Mouse (Mus musculus): ENCODE results near the gene Gm38431. TPM values are rescaled to one million over a fixed set of nuclear protein-coding genes. Genes with fewer than 3 reads are reported as not detected.
"Not testable (repeated sequence)": the region's sequence is repeated elsewhere in the genome, so short reads cannot be mapped to it uniquely, and the experiment has no call there.

Gene Gm38431
- polyA plus RNA-seq, 1 experiment from 2014 or later = 2.7 TPM

DNA sequence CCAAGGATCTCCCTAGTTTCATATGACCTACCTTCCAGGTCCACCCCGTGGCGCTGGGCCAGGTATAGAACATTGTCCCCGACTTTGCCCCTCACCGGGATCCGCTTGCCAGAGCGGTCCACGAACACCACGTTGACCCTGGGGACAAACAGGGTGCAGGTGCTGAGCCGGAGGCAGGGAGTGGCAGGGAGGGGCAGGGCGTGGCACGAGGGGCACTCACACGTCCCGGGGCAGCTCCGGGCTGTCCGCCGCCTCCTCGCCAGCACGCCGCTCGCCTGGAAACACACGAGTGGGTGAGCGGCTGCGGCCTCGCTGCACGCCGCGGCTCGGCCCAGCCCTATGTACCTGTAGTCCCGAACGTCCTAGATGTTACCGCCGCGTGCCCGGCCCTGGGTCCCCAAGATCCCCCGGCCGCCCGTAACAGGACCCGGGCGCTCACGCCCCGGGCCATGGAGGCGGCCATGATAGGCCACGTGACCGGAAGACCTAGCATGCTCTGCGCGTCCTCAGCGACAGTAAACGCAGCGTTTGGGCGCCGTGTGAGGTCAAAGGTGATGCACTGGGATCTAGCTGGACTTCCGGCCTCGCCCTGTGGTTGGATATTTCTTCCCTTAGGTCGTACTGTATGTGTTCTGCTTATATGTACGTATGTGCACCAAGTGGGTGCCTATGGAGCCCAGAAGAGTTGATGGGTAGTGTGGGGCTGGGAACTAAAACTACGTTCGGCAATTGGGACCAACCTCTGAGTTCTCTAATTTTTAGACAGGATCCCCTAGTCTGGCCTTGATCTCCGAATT is 18.6 kb downstream of the Gm38431 start, which contains the start of the genes Gm49373 and Fdx1l:
TSS of gene Gm49373 (minus strand) at position 53 of the 797 bp plus-strand sequence.
TSS of gene Fdx1l (minus strand) at position 571 of the 797 bp plus-strand sequence.
- peak within 1 kb of the TSS; percentile 91 for H3K9ac ChIP-seq (ENCODE audit: low read length)
- H3K4me2 ChIP-seq (ENCODE audit: low read depth) = peak within 1 kb of the TSS; percentile 85
- peak within 1 kb of the TSS; percentile 88 for H3K4me3 ChIP-seq (ENCODE audit: low read depth, low read length)
- no peaks in the 10 kb centered on the region for H3K9me3 ChIP-seq (ENCODE audit: control insufficient read depth, low read length)
- peak within 1 kb of the TSS; percentile 44; the same call in 1 of the 2 replicates for H3K27ac ChIP-seq (ENCODE audit: low read depth, low read length)
- peaks cover 4% of the 10 kb centered on the region; the same call in 1 of the 2 replicates for H3K4me1 ChIP-seq (ENCODE audit: control insufficient read depth, insufficient read depth, low read length)
- ATAC-seq (ENCODE audit: insufficient read depth, low FRiP score, low TSS enrichment) = peak; percentile 93
- peak; percentile 89 for DNase-seq (ENCODE audit: low spot score)
- H3K27me3 ChIP-seq (ENCODE audit: control insufficient read depth, insufficient read depth, low read length) = no peaks in the 10 kb centered on the region
- 3% methylated on average over 53 of the region's 58 CpGs for WGBS
- H3K36me3 ChIP-seq (ENCODE audit: control insufficient read depth, insufficient read depth, low read length) = peaks cover 19% of the 10 kb centered on the region

DNA sequence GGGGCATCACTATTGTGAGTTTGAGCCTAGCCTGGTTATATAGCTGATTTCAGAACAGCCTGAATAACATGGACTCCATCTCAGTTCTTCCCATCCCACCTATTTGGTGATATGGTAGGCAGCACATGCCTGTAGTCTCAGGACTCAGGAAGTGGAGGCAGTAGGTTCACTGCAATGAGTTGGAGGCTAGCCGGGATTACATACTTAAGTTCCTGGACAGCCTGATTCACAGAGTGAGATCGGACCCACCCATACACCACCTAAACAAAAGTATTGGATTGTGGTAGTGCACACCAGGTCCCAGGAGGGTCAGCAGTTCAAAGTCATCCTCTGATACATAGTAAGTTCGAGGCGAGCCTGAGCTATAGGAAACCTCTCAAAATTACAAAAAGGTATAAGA is 19.2 kb downstream of the Gm38431 start:
- Histone ChIP-seq H3K27me3 (ENCODE audit: control insufficient read depth, insufficient read depth, low read length) (no peaks in the 10 kb centered on the region), H3K4me1 (ENCODE audit: control insufficient read depth, insufficient read depth, low read length) (peaks cover 4% of the 10 kb centered on the region; the same call in 1 of the 2 replicates), H3K9ac (ENCODE audit: low read length) (peak overlapping the region; percentile 91), H3K4me3 (ENCODE audit: low read depth, low read length) (peak overlapping the region; percentile 88), H3K4me2 (ENCODE audit: low read depth) (peak overlapping the region; percentile 85), H3K27ac (ENCODE audit: low read depth, low read length) (no peak overlapping the region), H3K36me3 (ENCODE audit: control insufficient read depth, insufficient read depth, low read length) (peaks cover 18% of the 10 kb centered on the region), H3K9me3 (ENCODE audit: control insufficient read depth, low read length) (no peaks in the 10 kb centered on the region)
- DNase-seq (ENCODE audit: low spot score) (no peak), ATAC-seq (ENCODE audit: insufficient read depth, low FRiP score, low TSS enrichment) (no peak)
- WGBS = 21% methylated on average over 4 of the region's 4 CpGs

DNA sequence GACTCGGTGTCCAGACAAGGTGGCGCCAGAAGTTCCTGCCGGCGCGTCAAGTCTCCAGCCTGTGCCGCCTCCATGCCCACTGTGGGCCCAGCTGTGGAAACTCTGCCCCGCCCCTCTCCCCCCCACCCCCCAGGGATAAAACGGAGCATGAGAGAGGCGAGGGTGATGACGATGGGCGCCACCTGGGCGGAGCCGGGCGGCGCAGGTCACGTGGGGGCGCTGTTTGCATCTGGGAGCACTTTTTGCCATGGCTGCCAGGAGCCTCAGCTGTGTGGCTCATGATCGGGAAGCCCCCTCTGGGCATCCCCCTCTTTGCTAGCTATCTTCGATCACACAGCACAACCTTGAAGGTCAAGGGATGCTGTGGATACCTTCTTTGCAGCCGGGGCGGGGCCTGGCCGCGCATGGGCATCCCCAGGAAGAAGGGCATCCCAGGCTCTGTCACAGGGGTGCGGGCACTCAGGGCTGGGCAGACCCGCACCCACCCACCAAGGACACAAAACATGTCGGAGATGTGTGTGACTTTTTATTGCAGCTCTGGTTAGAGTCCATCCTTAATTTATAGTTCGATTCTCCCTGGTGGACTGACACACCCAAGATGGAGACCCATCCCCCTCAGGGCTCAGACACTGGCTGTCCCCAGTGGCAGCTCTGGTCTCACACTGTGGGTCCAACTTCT is 24.7 kb downstream of the Gm38431 start, which contains the start of gene Zglp1:
TSS of gene Zglp1 (minus strand) at position 88 of the 679 bp plus-strand sequence.
- Histone ChIP-seq H3K27me3 (ENCODE audit: control insufficient read depth, insufficient read depth, low read length) (no peaks in the 10 kb centered on the region), H3K4me2 (ENCODE audit: low read depth) (no peak within 1 kb of the TSS), H3K4me1 (ENCODE audit: control insufficient read depth, insufficient read depth, low read length) (no peaks in the 10 kb centered on the region), H3K4me3 (ENCODE audit: low read depth, low read length) (no peak within 1 kb of the TSS), H3K9me3 (ENCODE audit: control insufficient read depth, low read length) (no peaks in the 10 kb centered on the region), H3K27ac (ENCODE audit: low read depth, low read length) (no peak within 1 kb of the TSS), H3K9ac (ENCODE audit: low read length) (no peak within 1 kb of the TSS), H3K36me3 (ENCODE audit: control insufficient read depth, insufficient read depth, low read length) (no peaks in the 10 kb centered on the region)
- WGBS = 87% methylated on average over 27 of the region's 27 CpGs
- no peak for DNase-seq (ENCODE audit: low spot score)
- ATAC-seq (ENCODE audit: insufficient read depth, low FRiP score, low TSS enrichment) = no peak

DNA sequence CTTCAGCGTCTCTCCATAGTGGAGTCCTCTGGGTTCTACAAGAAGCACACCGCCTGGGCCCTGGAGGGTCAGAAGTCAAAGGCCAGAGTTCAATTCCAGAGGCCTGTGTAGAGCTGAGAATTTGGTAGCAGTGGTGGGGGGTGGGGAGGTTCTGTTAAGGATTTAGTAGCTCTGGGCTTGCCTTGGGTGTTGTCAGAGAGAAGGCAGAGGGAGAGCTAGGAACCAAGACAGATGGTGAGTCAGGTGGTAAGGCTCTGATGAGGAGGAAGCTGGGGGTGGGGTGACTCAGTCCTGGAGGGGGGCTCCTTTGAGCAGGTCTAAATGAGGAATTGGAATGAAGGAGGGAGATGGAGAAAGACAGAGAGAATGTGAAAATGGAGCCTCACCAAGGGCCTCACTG is 28.9 kb downstream of the Gm38431 start:
- Histone ChIP-seq H3K4me2 (ENCODE audit: low read depth) (no peak overlapping the region), H3K27me3 (ENCODE audit: control insufficient read depth, insufficient read depth, low read length) (no peaks in the 10 kb centered on the region), H3K27ac (ENCODE audit: low read depth, low read length) (no peak overlapping the region), H3K9ac (ENCODE audit: low read length) (no peak overlapping the region), H3K4me3 (ENCODE audit: low read depth, low read length) (no peak overlapping the region), H3K4me1 (ENCODE audit: control insufficient read depth, insufficient read depth, low read length) (no peaks in the 10 kb centered on the region), H3K36me3 (ENCODE audit: control insufficient read depth, insufficient read depth, low read length) (no peaks in the 10 kb centered on the region), H3K9me3 (ENCODE audit: control insufficient read depth, low read length) (no peaks in the 10 kb centered on the region)
- no peak for DNase-seq (ENCODE audit: low spot score)
- no peak for ATAC-seq (ENCODE audit: insufficient read depth, low FRiP score, low TSS enrichment)
- 82% methylated on average over 2 of the region's 2 CpGs for WGBS

DNA sequence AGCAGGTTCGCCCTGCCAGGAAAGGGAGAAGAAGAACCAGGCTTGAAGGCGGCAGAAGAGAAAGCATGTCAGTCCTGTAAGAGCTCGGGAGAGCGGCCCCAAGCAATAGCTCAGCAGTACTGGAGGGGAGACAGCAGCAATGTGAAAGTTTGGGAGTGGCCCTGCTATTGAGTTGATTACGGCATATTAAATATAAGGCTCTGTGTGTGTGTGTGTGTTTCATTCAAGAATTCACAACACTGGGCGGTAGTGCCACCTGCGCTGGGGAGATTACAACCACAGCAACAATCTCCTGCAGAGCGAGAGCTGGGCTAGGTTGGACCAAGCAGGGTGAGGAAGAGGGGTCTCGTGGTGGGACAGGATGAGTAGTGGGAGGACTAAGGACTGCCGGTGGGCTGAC is 40.2 kb downstream of the Gm38431 start:
- no peak for DNase-seq (ENCODE audit: low spot score)
- Histone ChIP-seq H3K27ac (ENCODE audit: low read depth, low read length) (no peak overlapping the region), H3K27me3 (ENCODE audit: control insufficient read depth, insufficient read depth, low read length) (no peaks in the 10 kb centered on the region), H3K9me3 (ENCODE audit: control insufficient read depth, low read length) (no peaks in the 10 kb centered on the region), H3K9ac (ENCODE audit: low read length) (no peak overlapping the region), H3K4me2 (ENCODE audit: low read depth) (no peak overlapping the region), H3K4me3 (ENCODE audit: low read depth, low read length) (no peak overlapping the region), H3K4me1 (ENCODE audit: control insufficient read depth, insufficient read depth, low read length) (no peaks in the 10 kb centered on the region), H3K36me3 (ENCODE audit: control insufficient read depth, insufficient read depth, low read length) (no peaks in the 10 kb centered on the region)
- no peak for ATAC-seq (ENCODE audit: insufficient read depth, low FRiP score, low TSS enrichment)
- WGBS = 75% methylated on average over 10 of the region's 10 CpGs

DNA sequence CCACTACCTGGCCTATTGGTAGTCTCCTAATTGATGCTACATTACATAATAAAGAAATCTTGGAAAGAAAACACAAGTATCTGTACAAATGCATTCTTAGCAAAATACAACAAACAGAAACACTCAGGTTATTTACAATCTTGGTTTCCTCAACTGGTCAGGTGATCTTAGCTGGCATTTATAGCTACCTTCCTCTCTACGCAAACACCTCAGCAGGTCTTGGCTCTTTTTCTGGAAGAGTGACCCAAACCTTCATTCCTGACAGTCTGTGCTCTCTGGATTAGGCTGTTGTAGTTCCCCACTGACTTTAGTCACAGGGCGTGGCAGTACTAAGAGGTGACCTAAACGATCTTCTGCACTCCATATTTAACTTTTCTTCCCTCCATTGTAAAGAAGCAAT is 46.6 kb downstream of the Gm38431 start:
- WGBS = 86% methylated on average over 3 of the region's 3 CpGs
- ATAC-seq (ENCODE audit: insufficient read depth, low FRiP score, low TSS enrichment) = no peak
- no peaks in the 10 kb centered on the region for H3K9me3 ChIP-seq (ENCODE audit: control insufficient read depth, low read length)
- 0 out of 2 replicates have a peak, but pooled peaks cover 1% of the 10 kb centered on the region for H3K27me3 ChIP-seq (ENCODE audit: control insufficient read depth, insufficient read depth, low read length)
- H3K4me2 ChIP-seq (ENCODE audit: low read depth) = no peak overlapping the region
- H3K4me3 ChIP-seq (ENCODE audit: low read depth, low read length) = no peak overlapping the region
- no peaks in the 10 kb centered on the region for H3K36me3 ChIP-seq (ENCODE audit: control insufficient read depth, insufficient read depth, low read length)
- H3K9ac ChIP-seq (ENCODE audit: low read length) = no peak overlapping the region
- H3K27ac ChIP-seq (ENCODE audit: low read depth, low read length) = no peak overlapping the region
- no peaks in the 10 kb centered on the region for H3K4me1 ChIP-seq (ENCODE audit: control insufficient read depth, insufficient read depth, low read length)
- no peak for DNase-seq (ENCODE audit: low spot score)

DNA sequence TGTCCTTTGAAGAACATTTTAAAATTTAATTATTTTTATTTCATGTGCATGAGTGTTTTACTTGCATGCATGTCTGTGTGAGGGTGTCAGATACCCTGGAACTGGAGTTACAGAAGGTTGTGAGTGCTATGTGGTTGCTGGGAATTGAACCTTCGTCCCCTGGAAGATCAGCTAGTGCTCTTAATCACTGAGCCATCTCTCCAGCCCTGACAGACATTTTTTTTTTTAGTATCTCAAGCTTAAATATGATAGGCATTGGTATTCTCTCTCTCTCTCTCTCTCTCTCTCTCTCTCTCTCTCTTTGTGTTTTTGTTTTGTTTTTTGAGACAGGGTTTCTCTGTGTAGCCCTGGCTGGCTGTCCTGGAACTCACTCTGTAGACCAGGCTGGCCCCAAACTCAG is 47.0 kb downstream of the Gm38431 start:
- WGBS = 64% methylated on average over 1 of the region's 1 CpGs
- not testable (repeated sequence) for H3K4me1 ChIP-seq (ENCODE audit: control insufficient read depth, insufficient read depth, low read length); H3K9ac ChIP-seq (ENCODE audit: low read length); ATAC-seq (ENCODE audit: insufficient read depth, low FRiP score, low TSS enrichment); H3K9me3 ChIP-seq (ENCODE audit: control insufficient read depth, low read length); H3K4me3 ChIP-seq (ENCODE audit: low read depth, low read length); DNase-seq (ENCODE audit: low spot score); H3K36me3 ChIP-seq (ENCODE audit: control insufficient read depth, insufficient read depth, low read length); H3K27me3 ChIP-seq (ENCODE audit: control insufficient read depth, insufficient read depth, low read length); H3K27ac ChIP-seq (ENCODE audit: low read depth, low read length); H3K4me2 ChIP-seq (ENCODE audit: low read depth)

DNA sequence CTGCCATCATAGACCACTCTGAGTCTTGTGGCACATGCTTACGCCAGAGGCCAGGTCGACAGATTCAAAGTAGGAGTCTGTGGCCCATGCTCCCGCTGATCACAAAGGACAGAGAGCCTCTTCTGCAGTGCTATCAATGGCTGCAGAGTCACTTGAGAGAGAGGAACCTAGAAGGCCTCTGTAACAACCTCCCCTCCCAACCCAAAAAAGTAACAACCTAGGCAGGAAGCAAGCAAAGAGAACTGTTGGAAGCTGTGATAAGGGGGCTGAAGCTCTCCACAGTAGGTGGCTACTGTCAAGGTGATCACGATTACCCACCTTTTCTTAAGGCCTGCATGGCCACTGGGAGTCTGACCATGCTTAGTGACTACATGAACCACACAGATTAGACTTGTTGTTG is 48.2 kb downstream of the Gm38431 start:
- H3K4me1 ChIP-seq (ENCODE audit: control insufficient read depth, insufficient read depth, low read length) = no peaks in the 10 kb centered on the region
- H3K9me3 ChIP-seq (ENCODE audit: control insufficient read depth, low read length) = no peaks in the 10 kb centered on the region
- 80% methylated on average over 4 of the region's 4 CpGs for WGBS
- no peak overlapping the region for H3K4me2 ChIP-seq (ENCODE audit: low read depth)
- peaks cover 13% of the 10 kb centered on the region for H3K27me3 ChIP-seq (ENCODE audit: control insufficient read depth, insufficient read depth, low read length)
- no peak for ATAC-seq (ENCODE audit: insufficient read depth, low FRiP score, low TSS enrichment)
- no peak overlapping the region for H3K4me3 ChIP-seq (ENCODE audit: low read depth, low read length)
- DNase-seq (ENCODE audit: low spot score) = no peak
- no peak overlapping the region for H3K9ac ChIP-seq (ENCODE audit: low read length)
- no peak overlapping the region for H3K27ac ChIP-seq (ENCODE audit: low read depth, low read length)
- H3K36me3 ChIP-seq (ENCODE audit: control insufficient read depth, insufficient read depth, low read length) = no peaks in the 10 kb centered on the region
